Mouse (Mus musculus) bone marrow macrophage, adult 2 months (primary cell): ENCODE data around the gene Abcb1b. TPM values are rescaled to one million over a fixed set of nuclear protein-coding genes. Genes with fewer than 3 reads are reported as not detected.
"Not testable (repeated sequence)": the region's sequence is repeated elsewhere in the genome, so short reads cannot be mapped to it uniquely, and the experiment has no call there.

Source experiments
- H3K27ac ChIP-seq: 2 replicates; pipeline ENCODE4 v1.5.1; 2012; ENCODE audit warnings: low read depth, low read length; ENCODE audit not compliant: insufficient read depth
- H3K4me1 ChIP-seq: 2 replicates; pipeline ENCODE4 v1.6.1; 2012; ENCODE audit warnings: low read length; ENCODE audit not compliant: control insufficient read depth, insufficient read depth
- H3K4me3 ChIP-seq: 2 replicates; pipeline ENCODE4 v1.5.1; 2012; ENCODE audit warnings: mild to moderate bottlenecking, low read length, moderate library complexity; ENCODE audit not compliant: insufficient read depth
- CTCF ChIP-seq: IDR thresholded peaks from 2 replicates; pipeline ENCODE4 v1.5.1; 2012; ENCODE audit warnings: low read depth, mild to moderate bottlenecking, low read length, moderate library complexity
- POLR2A ChIP-seq: IDR thresholded peaks from 2 replicates; pipeline ENCODE4 v1.6.1; 2012; ENCODE audit warnings: mild to moderate bottlenecking, low read depth, low read length, borderline replicate concordance
- polyA plus RNA-seq: library from polyadenylated mRNA; stranded (reverse); fragments of >200 nt; gene quantifications from 2 replicates; pipeline ENCODE4 v1.2.4, GENCODE M21; 2012; ENCODE audit not compliant: missing spikeins, insufficient read depth, insufficient read length

The Abcb1b gene
- polyA plus RNA-seq, 1 experiment, result 41.4 TPM

DNA sequence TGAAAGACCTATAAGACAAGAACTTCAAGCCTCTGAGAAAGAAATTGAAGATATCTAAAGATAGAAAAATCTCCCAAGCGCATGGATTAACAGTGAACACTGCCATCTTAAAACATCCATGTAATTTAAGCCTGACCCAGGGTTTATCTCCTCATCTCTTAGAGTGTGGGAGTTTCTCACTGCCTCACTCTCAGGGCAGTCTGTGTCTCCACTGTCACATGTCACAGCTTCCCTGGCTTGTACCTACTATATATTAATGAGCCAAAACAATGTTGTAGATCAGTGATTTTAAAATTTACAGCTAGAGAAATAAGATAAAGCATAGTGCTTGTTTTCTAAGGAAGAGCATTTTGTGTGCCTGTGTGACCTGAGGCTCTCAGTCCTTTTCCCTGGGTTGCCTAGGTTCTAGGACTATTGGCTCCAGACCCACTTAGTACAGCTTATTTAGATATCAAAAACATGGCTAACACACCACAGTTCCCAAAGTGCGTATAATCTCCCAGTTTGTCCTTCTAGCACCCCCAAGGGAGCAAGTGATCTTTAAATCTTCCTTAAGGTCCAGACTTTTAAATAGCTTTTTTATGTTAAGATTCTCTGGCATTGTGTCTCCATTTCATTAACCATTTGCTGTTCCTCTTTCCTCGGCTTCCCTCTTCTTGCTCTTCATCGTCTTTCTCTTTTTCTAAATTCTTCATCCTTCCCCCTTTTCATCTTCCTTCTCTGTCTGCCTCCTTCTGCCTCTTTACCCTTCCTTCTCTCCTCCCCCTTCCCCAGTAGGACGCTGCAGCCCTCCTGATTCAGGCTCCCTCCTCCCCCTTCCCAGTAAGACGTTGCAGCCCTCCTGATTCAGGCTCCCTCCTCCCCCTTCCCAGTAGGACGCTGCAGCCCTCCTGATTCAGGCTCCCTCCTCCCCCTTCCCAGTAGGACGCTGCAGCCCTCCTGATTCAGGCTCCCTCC is 22.0 kb downstream of the Abcb1b start:
- Histone ChIP-seq H3K27ac (no peak overlapping the region), H3K4me1 (peaks cover 2% of the 10 kb centered on the region; the same call in 1 of the 2 replicates), H3K4me3 (no peak overlapping the region)
- TF ChIP-seq CTCF, result no peak
- TF ChIP-seq POLR2A, result no peak

DNA sequence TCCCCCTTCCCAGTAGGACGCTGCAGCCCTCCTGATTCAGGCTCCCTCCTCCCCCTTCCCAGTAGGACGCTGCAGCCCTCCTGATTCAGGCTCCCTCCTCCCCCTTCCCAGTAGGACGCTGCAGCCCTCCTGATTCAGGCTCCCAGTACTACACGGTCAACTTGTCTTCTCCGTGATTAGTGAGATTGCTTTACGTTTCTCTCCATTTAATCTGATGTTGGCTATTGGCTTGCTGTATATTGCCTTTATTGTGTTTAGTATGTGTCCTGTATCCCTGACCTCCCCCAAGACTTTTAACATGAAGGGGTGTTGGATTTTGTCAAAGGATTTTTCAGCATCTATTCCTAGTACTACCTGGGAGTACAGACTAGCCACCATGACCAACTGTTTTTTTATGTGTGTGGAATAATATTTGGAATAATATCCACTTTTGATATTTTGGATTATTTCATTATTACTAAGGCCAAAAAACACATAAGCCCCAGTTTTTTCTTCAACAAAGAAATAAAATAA is 22.7 kb downstream of the Abcb1b start:
- H3K4me1 ChIP-seq, H3K27ac ChIP-seq, H3K4me3 ChIP-seq: not testable (repeated sequence)

DNA sequence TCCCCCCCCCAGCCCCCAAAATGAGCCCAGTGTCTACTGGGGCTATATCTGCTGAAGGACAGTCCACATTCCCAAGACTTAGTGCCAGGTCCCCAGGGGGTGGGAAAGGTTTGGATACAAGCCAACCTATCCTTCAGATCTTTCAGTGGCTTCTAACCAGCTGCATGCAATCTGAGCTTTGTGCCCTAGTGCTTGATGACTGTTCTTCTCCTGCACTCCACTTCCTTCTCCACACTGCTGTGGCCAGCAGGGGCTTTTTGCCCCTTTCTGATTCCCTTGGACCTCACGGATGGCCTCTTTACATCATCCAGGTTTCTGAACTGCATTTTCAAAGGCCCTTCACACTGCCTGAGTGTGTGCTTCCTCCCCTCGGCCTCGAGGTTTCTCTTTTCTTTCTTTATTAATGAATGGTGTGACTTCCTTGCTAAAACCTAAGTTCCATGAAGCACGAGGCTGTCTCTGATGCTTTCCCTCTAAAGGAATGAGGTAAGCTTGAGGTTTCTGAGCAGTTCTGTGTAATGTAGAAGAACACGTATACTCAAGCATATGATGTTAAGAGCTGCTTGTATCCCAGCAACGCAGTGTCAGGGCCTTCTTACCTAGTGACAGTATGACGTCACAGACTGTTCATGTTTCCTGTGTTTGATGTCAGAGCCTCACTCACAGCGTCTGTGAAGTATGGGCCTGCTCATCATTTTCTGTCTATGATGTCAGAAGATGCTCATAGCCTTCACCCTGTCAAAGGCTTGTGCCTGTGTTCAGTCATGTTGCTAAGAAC is 40.9 kb downstream of the Abcb1b start:
- Histone ChIP-seq H3K4me3 (no peak overlapping the region), H3K27ac (no peak overlapping the region), H3K4me1 (peaks cover 7% of the 10 kb centered on the region)
- TF ChIP-seq CTCF (no peak), POLR2A (no peak)

- no peak overlapping the region for H3K4me3 ChIP-seq
- no peak overlapping the region for H3K27ac ChIP-seq
- TF ChIP-seq POLR2A (no peak), CTCF (no peak)
- H3K4me1 ChIP-seq, result peaks cover 7% of the 10 kb centered on the region
Measured at GRCm38 (mm10) chr5:8839651-8840050, 41.7 kb downstream of the Abcb1b start.

DNA sequence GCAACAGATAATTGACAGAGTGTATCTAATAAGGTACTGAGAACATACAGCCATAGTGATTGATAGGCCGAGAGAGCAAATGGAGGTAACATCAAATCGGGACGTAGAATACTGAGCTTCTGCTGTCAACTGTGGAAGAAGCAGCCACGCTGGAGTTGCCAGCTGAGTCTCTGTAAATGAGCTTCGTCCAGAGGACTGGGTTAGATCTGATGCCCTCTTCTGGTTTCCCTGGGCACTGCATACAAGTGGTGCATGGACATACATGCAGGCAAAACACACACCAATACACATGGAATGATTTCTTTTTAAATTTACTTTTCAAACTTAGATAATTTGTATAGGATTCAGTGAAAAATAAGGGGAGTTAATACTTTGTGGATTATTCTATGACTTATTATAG is 42.9 kb downstream of the Abcb1b start:
- Histone ChIP-seq H3K4me3 (no peak overlapping the region), H3K4me1 (peaks cover 7% of the 10 kb centered on the region), H3K27ac (no peak overlapping the region)
- 0 out of 2 replicates have a peak, but pooled peaks have one; percentile 10 for TF ChIP-seq CTCF
- TF ChIP-seq POLR2A, result no peak

GRCm38 (mm10) chr5:8842815-8843214 is 44.9 kb downstream of the Abcb1b start:
- Histone ChIP-seq H3K4me1 (peaks cover 7% of the 10 kb centered on the region), H3K27ac (no peak overlapping the region), H3K4me3 (no peak overlapping the region)
- TF ChIP-seq CTCF, result no peak
- no peak for TF ChIP-seq POLR2A

DNA sequence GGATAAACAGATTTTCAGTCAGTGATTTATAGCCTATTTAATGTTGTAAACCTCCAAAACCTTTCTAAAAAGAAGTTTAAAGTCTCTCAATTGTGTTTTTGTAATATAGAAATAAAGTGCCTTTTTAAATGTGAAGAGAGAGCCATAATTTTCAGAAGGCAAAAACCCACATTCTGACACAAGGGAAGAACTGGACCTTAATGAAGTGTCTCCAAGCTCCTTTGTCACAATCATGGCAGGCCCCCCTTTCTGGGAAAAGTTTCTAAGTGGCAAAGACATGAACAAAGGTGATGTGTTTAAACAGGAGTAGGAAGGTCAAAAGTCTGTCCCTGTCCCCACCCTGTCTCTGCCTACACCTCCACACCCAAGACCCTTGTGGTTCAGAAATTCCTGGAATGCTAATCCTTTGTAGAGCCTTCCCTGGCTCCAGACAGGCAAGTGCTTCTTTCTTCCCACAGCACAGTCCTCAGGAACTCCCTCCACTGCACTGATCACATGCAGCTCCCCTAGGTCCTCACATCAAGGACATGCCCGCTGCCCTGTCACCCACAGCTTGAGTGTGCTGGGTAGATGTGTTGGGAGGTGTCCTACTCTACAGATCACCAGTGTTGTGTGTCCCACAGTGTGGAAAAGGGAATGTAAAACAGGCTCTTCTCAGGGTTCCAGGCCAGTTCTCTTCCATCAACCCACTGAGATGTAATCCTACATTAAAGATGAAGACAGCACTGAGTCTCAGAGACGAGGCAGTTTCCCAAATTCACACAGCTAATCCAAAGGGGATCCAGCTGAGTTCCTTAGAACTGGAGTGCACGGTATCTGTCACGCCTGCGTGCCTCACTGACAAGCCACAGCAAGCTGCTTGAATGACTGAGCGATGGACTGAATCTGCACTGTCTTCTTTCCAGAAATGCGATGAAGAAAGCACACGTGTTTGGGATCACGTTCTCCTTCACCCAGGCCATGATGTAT is 50.9 kb downstream of the Abcb1b start:
- not testable (repeated sequence) for H3K27ac ChIP-seq, H3K4me3 ChIP-seq, H3K4me1 ChIP-seq

GRCm38 (mm10) chr5:8850851-8851250 is 52.9 kb downstream of the Abcb1b start:
- H3K27ac ChIP-seq, result no peak overlapping the region
- H3K4me1 ChIP-seq, result 0 out of 2 replicates have a peak, but pooled peaks cover 2% of the 10 kb centered on the region
- H3K4me3 ChIP-seq, result no peak overlapping the region
- TF ChIP-seq CTCF, result no peak
- no peak for TF ChIP-seq POLR2A

DNA sequence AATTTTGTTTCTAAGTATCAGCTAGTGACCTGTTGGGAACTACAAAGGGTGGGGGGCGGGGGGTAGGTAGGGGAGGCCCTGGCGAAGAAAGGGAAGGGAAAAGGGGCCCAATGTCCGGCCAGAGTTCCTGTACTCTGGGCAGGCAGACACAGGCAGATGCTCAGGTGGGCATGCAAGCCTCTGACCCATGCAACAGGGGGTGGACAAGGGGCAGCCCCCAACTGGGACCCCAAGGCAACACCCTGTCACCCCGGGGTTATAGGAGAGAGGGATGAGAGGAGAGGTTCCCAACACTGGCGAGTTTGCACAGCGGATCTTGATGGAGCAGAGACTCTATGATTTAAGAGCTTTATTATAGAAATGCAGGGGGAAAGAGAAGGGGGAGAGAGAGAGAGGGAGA is 59.3 kb downstream of the Abcb1b start:
- Histone ChIP-seq H3K27ac (no peak overlapping the region), H3K4me1 (peaks cover 12% of the 10 kb centered on the region), H3K4me3 (no peak overlapping the region)
- TF ChIP-seq CTCF (no peak), POLR2A (no peak)

GRCm38 (mm10) chr5:8861811-8862210 is 63.9 kb downstream of the Abcb1b start:
- peaks cover 26% of the 10 kb centered on the region for H3K4me1 ChIP-seq
- no peak overlapping the region for H3K27ac ChIP-seq
- H3K4me3 ChIP-seq, result no peak overlapping the region
- no peak for TF ChIP-seq CTCF
- TF ChIP-seq POLR2A, result no peak
